Mouse (Mus musculus) embryonic fibroblast, embryonic 13.5 days (primary cell): ENCODE measurements around the gene Rhpn2.
A peak's percentile ranks its signal among the peaks of the same experiment; 100 is the strongest.

ENCODE experiments used
- CTCF ChIP-seq: IDR thresholded peaks from 2 replicates; pipeline ENCODE4 v1.5.1; 2011; ENCODE audit warnings: mild to moderate bottlenecking, control low read depth, low read length, moderate library complexity, borderline replicate concordance; ENCODE audit not compliant: insufficient read depth
- POLR2A ChIP-seq: IDR thresholded peaks from 2 replicates; pipeline ENCODE4 v1.6.1; 2011; ENCODE audit warnings: low read depth, mild to moderate bottlenecking, control low read depth, low read length, moderate library complexity

DNA sequence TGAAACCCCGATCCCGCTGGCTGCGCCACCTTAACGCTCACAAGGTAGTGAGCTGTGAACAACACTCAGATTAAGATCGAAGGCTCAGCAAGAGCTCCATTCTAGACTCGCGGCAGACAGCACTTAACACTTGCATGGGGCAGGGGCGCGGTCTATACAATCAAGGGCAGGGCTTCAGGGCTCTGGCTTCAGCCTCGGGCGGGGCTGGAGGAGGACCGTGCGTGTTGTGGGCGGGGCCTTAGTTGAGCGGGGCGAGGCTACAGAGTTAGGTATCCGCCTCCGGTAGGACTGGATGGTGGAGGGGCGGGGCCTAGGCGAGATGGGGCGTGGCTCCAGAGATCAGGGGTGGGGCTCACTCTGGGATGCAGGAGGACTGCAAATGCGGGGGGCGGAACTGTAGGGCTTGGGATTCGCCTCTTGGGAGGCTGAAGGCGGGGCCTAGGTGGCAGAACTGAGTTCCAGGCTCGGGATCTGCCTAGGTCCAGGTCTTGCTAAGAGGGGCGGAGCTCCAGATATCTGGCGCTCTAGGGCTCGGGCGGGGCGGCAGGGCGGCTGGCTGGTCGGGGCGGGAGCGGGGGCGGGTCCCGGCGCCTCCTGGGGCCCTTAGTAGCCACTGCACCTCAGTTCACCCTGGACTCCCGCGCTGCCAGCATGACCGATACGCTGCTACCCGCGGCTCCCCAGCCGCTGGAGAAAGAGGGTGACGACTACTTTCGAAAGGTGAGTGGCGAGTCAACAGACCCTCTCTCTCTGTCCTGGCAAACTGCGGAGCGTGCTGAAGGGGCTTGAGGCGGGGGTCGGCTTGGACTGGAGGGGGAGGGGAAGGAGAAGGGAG is at the start of gene Rhpn2:
- TF ChIP-seq POLR2A, result peak; percentile 43; the same call in 1 of the 2 replicates
- no peak for TF ChIP-seq CTCF
